Mouse (Mus musculus): Measurements from ENCODE around the gene Uvrag. TPM values are rescaled to one million over a fixed set of nuclear protein-coding genes. Genes with fewer than 3 reads are reported as not detected.

The Uvrag gene
- polyA plus RNA-seq, 1 experiment = 11.5 TPM

Other genes starting within 250 kb of the Uvrag start
- gene Dgat2, start 41.6 kb upstream of the Uvrag start, polyA plus RNA-seq (2012; ENCODE audit: insufficient read depth, insufficient read length, missing spikeins) = 1,082 and 1,581 TPM in 2 replicates
- gene Mogat2, start 97.5 kb upstream of the Uvrag start, polyA plus RNA-seq (2012; ENCODE audit: insufficient read depth, insufficient read length, missing spikeins) = 0.59 and 1.3 TPM in 2 replicates
- gene Map6, start 126.3 kb upstream of the Uvrag start, polyA plus RNA-seq (2012; ENCODE audit: insufficient read depth, insufficient read length, missing spikeins) = 9.4 and 18.8 TPM in 2 replicates
- 245 and 533 TPM in 2 replicates for gene Serpinh1, start 212.1 kb upstream of the Uvrag start, polyA plus RNA-seq (2012; ENCODE audit: insufficient read depth, insufficient read length, missing spikeins)
- 10.1 and 10.9 TPM in 2 replicates for gene Gdpd5, start 240.3 kb upstream of the Uvrag start, polyA plus RNA-seq (2012; ENCODE audit: insufficient read depth, insufficient read length, missing spikeins)

Data from brown adipose tissue, adult 24 weeks (tissue).